Mouse (Mus musculus) lung, embryonic 15.5 days (tissue): ENCODE results near the gene Pxmp4. TPM values are rescaled to one million over a fixed set of nuclear protein-coding genes. Genes with fewer than 3 reads are reported as not detected.
A peak's percentile ranks its signal among the peaks of the same experiment; 100 is the strongest.

Source experiments
- ATAC-seq: fragments of 200-750 bp; cut with Nextera tagmentation; 2 replicates; pipeline ENCODE4 v1.8.0; 2017; ENCODE audit warnings: moderate number of reproducible peaks, borderline replicate concordance; ENCODE audit not compliant: low FRiP score, low TSS enrichment; ENCODE audit errors: extremely low read depth
- H3K27ac ChIP-seq: fragments of 300-500 bp; sonication (generic); 2 replicates; pipeline ENCODE4 v1.5.1; 2015; ENCODE audit warnings: moderate library complexity, mild to moderate bottlenecking, inconsistent platforms
- H3K27me3 ChIP-seq: fragments of 300-500 bp; sonication (generic); 2 replicates; pipeline ENCODE4 v1.6.1; 2015; ENCODE audit warnings: inconsistent platforms
- H3K36me3 ChIP-seq: fragments of 300-500 bp; sonication (generic); 2 replicates; pipeline ENCODE4 v1.6.1; 2015; ENCODE audit warnings: inconsistent platforms
- H3K4me1 ChIP-seq: fragments of 300-500 bp; sonication (generic); 2 replicates; pipeline ENCODE4 v1.6.1; 2015; ENCODE audit warnings: inconsistent platforms
- H3K4me2 ChIP-seq: fragments of 300-500 bp; sonication (generic); 2 replicates; pipeline ENCODE4 v1.6.1; 2015; ENCODE audit warnings: inconsistent platforms, mild to moderate bottlenecking, moderate library complexity
- H3K4me3 ChIP-seq: fragments of 300-500 bp; sonication (generic); 2 replicates; pipeline ENCODE4 v1.5.1; 2015; ENCODE audit warnings: mild to moderate bottlenecking, inconsistent platforms
- H3K9ac ChIP-seq: fragments of 300-500 bp; sonication (generic); 2 replicates; pipeline ENCODE4 v1.6.1; 2015; ENCODE audit warnings: inconsistent platforms
- H3K9me3 ChIP-seq: fragments of 300-500 bp; sonication (generic); 2 replicates; pipeline ENCODE4 v1.6.1; 2016; ENCODE audit warnings: inconsistent platforms
- WGBS: fragments of 180-500 bp; shearing (Covaris S2); methylation state at CpG from one replicate; pipeline ENCODE4 v1.1.7; 2015; 5-methylcytosine and 5-hydroxymethylcytosine counted together
- polyA plus RNA-seq: library from polyadenylated mRNA; unstranded; fragments of >200 nt; fragmentation: Nextera tagmentation; extraction: Ambion mirVana; gene quantifications from 2 replicates; pipeline ENCODE4 v1.2.1, GENCODE M21; 2015

The Pxmp4 gene
- polyA plus RNA-seq, 1 experiment from 2014 or later: 29.1 TPM

- H3K4me2 ChIP-seq: no peak overlapping the region
Measured at GRCm38 (mm10) chr2:154584931-154585601, 18.4 kb downstream of the Pxmp4 start.

DNA sequence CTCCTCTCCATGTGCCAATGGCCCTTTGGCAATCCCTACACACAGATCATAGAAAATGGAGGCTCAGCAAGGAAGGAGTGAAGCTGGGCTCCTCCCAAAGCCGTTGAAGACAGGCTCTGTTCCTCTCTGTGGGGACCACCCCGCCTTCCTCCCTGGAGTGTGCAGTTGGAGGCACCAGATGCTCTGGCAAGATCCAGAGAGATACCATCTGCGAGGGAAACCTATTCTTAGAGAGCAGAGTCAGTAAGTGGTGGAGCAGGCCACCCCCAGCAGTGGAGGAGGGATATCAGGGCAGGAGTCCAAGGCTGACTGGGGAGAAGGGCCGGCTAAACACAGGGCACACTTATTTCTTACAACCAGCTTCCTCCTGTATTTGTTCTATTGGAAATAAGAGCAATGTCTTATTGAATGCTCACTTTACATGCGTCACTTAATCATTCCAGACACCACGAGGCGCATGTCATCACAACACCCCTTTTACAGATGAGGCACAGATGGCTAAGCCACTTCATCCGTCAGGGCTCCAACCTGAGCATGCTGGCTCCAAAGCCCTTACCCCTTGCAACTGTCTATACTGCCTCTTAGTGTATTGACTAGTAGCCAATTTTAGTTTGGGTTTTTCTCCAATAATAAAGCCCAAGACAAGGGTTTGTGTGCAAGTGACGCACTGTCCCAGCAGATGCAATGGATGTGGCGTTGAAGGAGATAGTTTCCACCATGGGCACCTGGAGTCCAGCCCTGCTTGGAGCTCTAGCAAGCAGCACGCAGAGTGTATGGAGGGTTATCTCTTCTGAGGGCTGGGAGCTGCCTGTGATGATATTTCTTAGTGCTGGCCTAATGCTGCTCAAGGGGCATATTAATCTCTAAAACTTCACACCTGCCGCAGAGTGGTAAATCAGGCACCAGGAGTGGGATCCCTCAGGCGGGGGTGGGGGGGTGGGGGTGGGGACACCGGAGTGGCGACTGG is 19.3 kb downstream of the Pxmp4 start:
- peak; percentile 37; the same call in 1 of the 2 replicates for ATAC-seq
- Histone ChIP-seq H3K4me2 (no peak overlapping the region), H3K9ac (no peak overlapping the region), H3K4me3 (no peak overlapping the region), H3K4me1 (peaks cover 11% of the 10 kb centered on the region; the same call in 1 of the 2 replicates), H3K36me3 (peaks cover 11% of the 10 kb centered on the region; the same call in 1 of the 2 replicates), H3K27me3 (no peaks in the 10 kb centered on the region), H3K27ac (0 out of 2 replicates have a peak overlapping the region, but pooled peaks have one; percentile 29), H3K9me3 (no peaks in the 10 kb centered on the region)
- WGBS: 44% methylated on average over 15 of the region's 15 CpGs

More at GRCm38 (mm10) chr2:154584931-154585601, 18.4 kb downstream of the Pxmp4 start:
- H3K9ac ChIP-seq: no peak overlapping the region
- 60% methylated on average over 17 of the region's 17 CpGs for WGBS
- H3K4me1 ChIP-seq: peaks cover 11% of the 10 kb centered on the region; the same call in 1 of the 2 replicates
- no peak for ATAC-seq
- peaks cover 11% of the 10 kb centered on the region; the same call in 1 of the 2 replicates for H3K36me3 ChIP-seq
- no peaks in the 10 kb centered on the region for H3K9me3 ChIP-seq
- no peak overlapping the region for H3K27ac ChIP-seq
- no peak overlapping the region for H3K4me3 ChIP-seq
- no peaks in the 10 kb centered on the region for H3K27me3 ChIP-seq

DNA sequence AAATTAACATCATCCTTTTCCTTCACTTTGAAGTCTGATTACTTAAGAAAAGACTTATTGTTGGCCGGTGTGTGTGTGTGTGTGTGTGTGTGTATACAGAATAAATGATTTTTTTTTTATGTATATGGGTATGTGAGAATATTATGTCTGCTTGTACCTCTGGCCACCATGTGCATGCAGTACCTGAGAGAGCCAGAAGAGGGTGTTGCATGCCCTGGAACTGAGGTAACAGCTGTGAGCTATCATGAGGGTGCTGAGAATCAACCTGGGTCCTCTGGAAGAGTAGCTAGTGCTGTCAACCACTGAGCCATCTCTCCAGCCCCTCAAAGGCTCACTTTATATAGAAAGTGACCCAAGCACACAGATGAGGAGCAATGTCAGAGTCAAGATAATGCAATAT is 22.1 kb downstream of the Pxmp4 start:
- Histone ChIP-seq H3K9me3 (no peaks in the 10 kb centered on the region), H3K27ac (no peak overlapping the region), H3K9ac (no peak overlapping the region), H3K4me3 (no peak overlapping the region), H3K4me1 (peaks cover 11% of the 10 kb centered on the region; the same call in 1 of the 2 replicates), H3K4me2 (no peak overlapping the region), H3K27me3 (no peaks in the 10 kb centered on the region), H3K36me3 (peaks cover 2% of the 10 kb centered on the region; the same call in 1 of the 2 replicates)
- 83% methylated on average over 1 of the region's 1 CpGs for WGBS
- ATAC-seq: no peak

DNA sequence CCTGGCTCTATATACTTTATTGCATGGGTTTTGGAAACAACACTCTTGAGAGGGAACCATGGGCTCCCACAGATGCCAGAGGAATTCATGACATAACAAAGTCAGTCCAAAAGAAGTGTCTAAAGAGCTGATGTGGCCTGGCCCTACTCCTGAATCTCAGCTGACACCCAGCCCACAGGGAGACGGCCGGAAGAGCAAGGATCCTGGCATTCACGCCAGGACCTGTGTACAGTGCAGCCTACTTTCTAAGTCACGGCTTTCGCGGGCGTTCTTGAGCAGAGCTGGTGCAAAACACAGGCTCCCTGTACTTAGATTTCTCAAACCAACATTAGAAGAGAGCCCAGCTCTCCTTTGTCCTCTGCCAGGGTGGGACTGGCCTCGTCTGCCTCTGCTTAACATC is 22.9 kb downstream of the Pxmp4 start:
- no peak for ATAC-seq
- no peaks in the 10 kb centered on the region for H3K9me3 ChIP-seq
- WGBS: 64% methylated on average over 8 of the region's 8 CpGs
- no peak overlapping the region for H3K9ac ChIP-seq
- no peak overlapping the region for H3K4me3 ChIP-seq
- peaks cover 11% of the 10 kb centered on the region; the same call in 1 of the 2 replicates for H3K4me1 ChIP-seq
- H3K36me3 ChIP-seq: no peaks in the 10 kb centered on the region
- no peak overlapping the region; the same call in 1 of the 2 replicates for H3K27ac ChIP-seq
- H3K4me2 ChIP-seq: no peak overlapping the region
- H3K27me3 ChIP-seq: no peaks in the 10 kb centered on the region

DNA sequence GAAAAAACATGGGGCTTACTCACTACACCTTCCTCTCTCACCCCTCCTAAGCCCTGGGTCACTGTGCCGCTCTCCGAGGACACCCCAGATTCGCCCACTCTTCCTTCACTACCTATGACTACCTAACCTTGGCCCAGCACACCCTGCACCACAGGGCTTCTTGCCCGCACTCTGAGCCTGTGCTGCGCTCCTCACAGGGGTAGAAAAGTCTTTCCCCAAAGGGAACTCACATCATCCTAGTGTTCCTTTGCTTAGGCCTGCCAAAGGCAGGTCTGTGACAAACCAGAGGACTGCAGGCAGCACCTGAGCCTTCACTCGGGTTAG is 25.8 kb downstream of the Pxmp4 start:
- no peak overlapping the region for H3K27ac ChIP-seq
- no peak overlapping the region for H3K9ac ChIP-seq
- H3K4me2 ChIP-seq: no peak overlapping the region
- 84% methylated on average over 6 of the region's 6 CpGs for WGBS
- H3K27me3 ChIP-seq: no peaks in the 10 kb centered on the region
- no peak for ATAC-seq
- no peaks in the 10 kb centered on the region for H3K9me3 ChIP-seq
- no peaks in the 10 kb centered on the region for H3K36me3 ChIP-seq
- H3K4me1 ChIP-seq: no peaks in the 10 kb centered on the region
- H3K4me3 ChIP-seq: no peak overlapping the region

GRCm38 (mm10) chr2:154576876-154577743 is 26.4 kb downstream of the Pxmp4 start:
- H3K4me2 ChIP-seq: no peak overlapping the region
- 57% methylated on average over 12 of the region's 12 CpGs for WGBS

GRCm38 (mm10) chr2:154574271-154574670 is 29.2 kb downstream of the Pxmp4 start:
- 72% methylated on average over 7 of the region's 7 CpGs for WGBS
- no peak for ATAC-seq
- Histone ChIP-seq H3K9me3 (no peaks in the 10 kb centered on the region), H3K27ac (no peak overlapping the region), H3K4me3 (no peak overlapping the region), H3K36me3 (no peaks in the 10 kb centered on the region), H3K4me2 (no peak overlapping the region), H3K4me1 (peaks cover 13% of the 10 kb centered on the region), H3K9ac (no peak overlapping the region), H3K27me3 (no peaks in the 10 kb centered on the region)

More at GRCm38 (mm10) chr2:154576876-154577743, 26.4 kb downstream of the Pxmp4 start:
- no peak overlapping the region for H3K27ac ChIP-seq
- no peak overlapping the region for H3K9ac ChIP-seq
- ATAC-seq: no peak
- no peak overlapping the region for H3K4me3 ChIP-seq
- H3K36me3 ChIP-seq: no peaks in the 10 kb centered on the region
- H3K4me1 ChIP-seq: no peaks in the 10 kb centered on the region
- H3K27me3 ChIP-seq: no peaks in the 10 kb centered on the region
- no peaks in the 10 kb centered on the region for H3K9me3 ChIP-seq

DNA sequence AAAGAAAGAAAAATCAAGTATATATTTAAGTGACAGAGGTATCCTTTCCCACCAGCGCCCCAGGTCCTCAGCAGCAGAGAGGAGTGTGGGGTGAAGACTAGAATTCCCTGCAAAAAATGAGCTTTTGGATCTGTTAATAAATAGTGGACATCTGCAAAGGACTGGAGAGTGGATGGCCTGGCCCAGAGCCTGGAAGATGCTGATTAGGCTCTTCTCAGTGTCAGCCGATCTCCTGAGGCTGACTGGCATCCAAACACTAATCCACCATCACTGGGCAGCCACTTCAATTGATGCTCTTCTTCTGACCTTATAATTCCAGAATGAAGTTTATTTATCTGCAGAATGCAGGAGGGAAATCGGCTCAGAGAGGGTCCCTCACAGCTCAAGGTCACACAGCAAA is 30.5 kb downstream of the Pxmp4 start:
- Histone ChIP-seq H3K4me3 (no peak overlapping the region), H3K4me1 (peaks cover 22% of the 10 kb centered on the region), H3K27me3 (no peaks in the 10 kb centered on the region), H3K9ac (no peak overlapping the region), H3K36me3 (no peaks in the 10 kb centered on the region), H3K9me3 (no peaks in the 10 kb centered on the region), H3K27ac (no peak overlapping the region), H3K4me2 (no peak overlapping the region)
- ATAC-seq: no peak
- 61% methylated on average over 3 of the region's 3 CpGs for WGBS

GRCm38 (mm10) chr2:154571976-154572375 is 31.5 kb downstream of the Pxmp4 start:
- Histone ChIP-seq H3K36me3 (no peaks in the 10 kb centered on the region), H3K27ac (no peak overlapping the region), H3K9ac (no peak overlapping the region), H3K4me1 (peaks cover 32% of the 10 kb centered on the region), H3K4me3 (no peak overlapping the region), H3K9me3 (no peaks in the 10 kb centered on the region), H3K27me3 (no peaks in the 10 kb centered on the region), H3K4me2 (no peak overlapping the region)
- WGBS: 64% methylated on average over 8 of the region's 8 CpGs
- ATAC-seq: no peak

- Histone ChIP-seq H3K9me3 (no peaks in the 10 kb centered on the region), H3K4me1 (peaks cover 39% of the 10 kb centered on the region), H3K9ac (no peak overlapping the region), H3K4me2 (no peak overlapping the region), H3K36me3 (no peaks in the 10 kb centered on the region), H3K4me3 (no peak overlapping the region), H3K27ac (0 out of 2 replicates have a peak overlapping the region, but pooled peaks have one; percentile 93), H3K27me3 (no peaks in the 10 kb centered on the region)
- ATAC-seq: no peak
- 80% methylated on average over 4 of the region's 4 CpGs for whole genome bisulfite sequencing
Measured at GRCm38 (mm10) chr2:154571266-154571665, 32.2 kb downstream of the Pxmp4 start.

- 50% methylated on average over 4 of the region's 4 CpGs for WGBS
- peaks cover 42% of the 10 kb centered on the region for H3K4me1 ChIP-seq
- H3K36me3 ChIP-seq: no peaks in the 10 kb centered on the region
- H3K4me3 ChIP-seq: peak overlapping the region; percentile 90; the same call in 1 of the 2 replicates
- H3K9me3 ChIP-seq: no peaks in the 10 kb centered on the region
- H3K9ac ChIP-seq: no peak overlapping the region
- peak overlapping the region; percentile 93 for H3K27ac ChIP-seq
- peak overlapping the region; percentile 67 for H3K4me2 ChIP-seq
- ATAC-seq: no peak
- H3K27me3 ChIP-seq: no peaks in the 10 kb centered on the region
Measured at GRCm38 (mm10) chr2:154570666-154571065, 32.8 kb downstream of the Pxmp4 start.
